Mouse (Mus musculus): ENCODE data around the gene Emb.
"Not testable (repeated sequence)": the region's sequence is repeated elsewhere in the genome, so short reads cannot be mapped to it uniquely, and the experiment has no call there.

Gene Emb

GRCm38 (mm10) chr13:117208236-117208635, at the start of gene Emb:
TSS of gene Emb (plus strand) at chr13:117208536.
- no peak for DNase-seq (ENCODE audit: low spot score in 2 of 2)

DNA sequence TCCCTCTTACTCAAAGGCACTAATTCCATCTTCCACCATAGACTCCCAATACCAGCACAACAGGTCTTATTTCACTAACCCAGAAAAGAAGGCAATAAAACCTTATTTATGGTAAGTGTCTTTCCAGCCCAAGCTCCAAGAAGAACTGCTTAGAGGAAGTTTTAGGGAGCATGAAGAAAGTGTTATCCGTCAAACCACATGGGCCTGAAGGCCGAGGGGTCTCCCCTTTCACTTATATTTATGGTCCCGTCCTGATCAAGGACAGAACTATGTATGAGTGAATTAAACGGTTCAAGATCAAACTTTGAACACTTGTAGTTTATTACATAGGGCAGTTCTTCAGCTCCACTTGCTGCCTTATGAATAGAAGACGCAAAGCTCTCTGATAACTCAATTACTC, 44.4 kb upstream of the Emb start:
- no peak for DNase-seq (ENCODE audit: low spot score in 2 of 2)

GRCm38 (mm10) chr13:117165071-117165470, 43.3 kb upstream of the Emb start:
- DNase-seq (ENCODE audit: low spot score in 2 of 2), result no peak

GRCm38 (mm10) chr13:117180912-117181311, 27.4 kb upstream of the Emb start:
- DNase-seq (ENCODE audit: low spot score in 2 of 2), result not testable (repeated sequence)

DNA sequence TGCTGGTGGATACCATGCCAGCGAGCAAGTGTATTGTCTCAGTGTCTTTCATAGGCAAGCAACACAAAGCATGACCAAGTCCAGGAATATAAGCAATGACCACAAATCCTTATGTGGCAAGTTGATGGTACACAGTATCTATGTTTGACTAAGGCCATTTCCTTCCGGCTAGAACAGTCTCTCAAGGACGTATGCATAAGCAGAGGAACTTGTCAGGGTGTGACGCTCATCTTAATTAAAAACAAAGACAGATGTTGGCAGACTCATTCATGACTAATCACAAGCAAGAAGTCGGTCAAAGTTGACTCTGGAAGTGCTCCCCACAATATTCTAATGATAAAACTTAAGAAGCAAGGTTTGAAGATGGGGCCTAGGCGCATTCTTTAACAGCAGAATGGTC, 25.0 kb upstream of the Emb start:
- DNase-seq (ENCODE audit: low spot score in 2 of 2), result no peak

DNA sequence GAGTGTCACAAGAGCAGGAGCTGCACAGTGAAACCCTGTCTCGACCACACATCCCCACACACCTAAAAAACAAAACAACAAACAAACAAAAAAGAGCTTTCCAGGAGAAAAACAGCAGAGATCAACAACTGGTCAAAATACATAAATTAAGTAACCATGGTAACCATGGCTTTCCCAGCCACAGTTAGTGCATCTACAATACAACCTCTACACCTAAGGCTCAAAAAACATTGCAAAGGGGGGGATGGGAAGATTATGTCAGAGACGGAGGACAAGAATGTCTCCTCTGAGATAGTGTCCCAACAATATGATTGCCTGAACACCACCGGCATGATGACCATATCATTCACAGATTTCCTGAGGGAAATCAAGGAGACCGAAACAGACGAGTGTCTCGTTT, 23.0 kb upstream of the Emb start:
- no peak for DNase-seq (ENCODE audit: low spot score in 2 of 2)

DNA sequence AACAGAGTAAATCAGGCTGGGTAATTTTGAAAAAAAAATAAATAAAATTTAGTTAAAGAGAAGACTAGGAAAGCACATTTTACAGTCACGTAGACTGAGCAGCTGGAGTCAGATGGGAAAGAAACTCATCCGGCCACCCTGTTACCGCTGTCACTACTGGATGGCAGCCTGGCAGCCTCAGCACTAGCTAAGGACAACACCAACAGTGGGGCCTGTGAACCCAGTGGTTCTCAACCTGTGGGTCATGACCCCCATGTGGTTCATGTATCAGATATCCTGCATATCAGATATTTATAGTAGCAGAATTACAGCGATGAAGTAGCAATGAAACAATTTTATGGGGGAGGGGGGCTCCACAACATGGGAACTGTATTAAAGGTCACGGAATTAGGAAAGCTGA, 16.2 kb upstream of the Emb start:
- DNase-seq (ENCODE audit: low spot score in 2 of 2), result no peak

- no peak for DNase-seq (ENCODE audit: low spot score in 2 of 2)
Observed at GRCm38 (mm10) chr13:117193422-117193983, 14.8 kb upstream of the Emb start.

DNA sequence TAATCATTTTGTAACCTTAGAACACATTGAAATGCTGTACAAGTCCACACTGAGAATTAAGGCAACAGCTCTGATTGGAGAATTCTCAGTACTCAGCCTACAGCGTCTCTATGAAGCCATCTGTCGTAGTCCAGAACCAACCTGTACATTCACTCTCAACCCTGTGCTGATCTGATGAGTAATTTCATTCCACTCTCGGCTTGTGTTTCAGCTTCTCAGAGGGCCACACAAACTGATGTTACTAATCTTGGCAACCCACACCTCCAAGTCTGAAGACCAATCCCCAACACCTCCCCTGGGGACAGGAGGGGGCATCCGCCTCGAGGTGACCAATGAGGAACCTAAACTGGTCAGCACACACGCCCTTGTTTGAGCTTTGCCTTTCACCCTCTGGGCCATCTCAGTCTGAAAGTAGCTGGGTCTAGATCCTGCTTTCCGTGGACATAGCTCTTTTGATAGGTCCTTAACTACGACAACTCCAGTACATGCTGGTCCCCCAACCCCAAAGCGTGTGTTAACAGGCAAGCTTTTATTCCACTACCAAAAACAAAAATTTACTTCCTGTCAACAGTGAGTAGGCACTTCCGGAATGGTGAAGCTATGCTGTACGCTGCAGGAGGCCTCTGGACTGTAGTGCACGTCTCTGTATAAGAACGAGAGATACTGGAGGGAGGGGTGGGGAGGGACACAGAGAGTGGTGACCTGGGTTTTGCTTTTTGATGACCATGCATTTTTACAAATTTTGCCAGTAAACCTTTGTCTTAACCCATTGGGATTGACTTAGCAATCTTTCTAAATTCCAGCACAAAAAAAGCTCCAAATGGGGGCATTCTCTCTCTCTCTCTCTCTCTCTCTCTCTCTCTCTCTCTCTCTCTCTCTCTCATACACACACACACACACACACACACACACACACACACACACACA, 12.5 kb upstream of the Emb start:
- no peak for DNase-seq (ENCODE audit: low spot score in 2 of 2)

GRCm38 (mm10) chr13:117197666-117198065, 10.7 kb upstream of the Emb start:
- DNase-seq (ENCODE audit: low spot score in 2 of 2), result no peak

DNA sequence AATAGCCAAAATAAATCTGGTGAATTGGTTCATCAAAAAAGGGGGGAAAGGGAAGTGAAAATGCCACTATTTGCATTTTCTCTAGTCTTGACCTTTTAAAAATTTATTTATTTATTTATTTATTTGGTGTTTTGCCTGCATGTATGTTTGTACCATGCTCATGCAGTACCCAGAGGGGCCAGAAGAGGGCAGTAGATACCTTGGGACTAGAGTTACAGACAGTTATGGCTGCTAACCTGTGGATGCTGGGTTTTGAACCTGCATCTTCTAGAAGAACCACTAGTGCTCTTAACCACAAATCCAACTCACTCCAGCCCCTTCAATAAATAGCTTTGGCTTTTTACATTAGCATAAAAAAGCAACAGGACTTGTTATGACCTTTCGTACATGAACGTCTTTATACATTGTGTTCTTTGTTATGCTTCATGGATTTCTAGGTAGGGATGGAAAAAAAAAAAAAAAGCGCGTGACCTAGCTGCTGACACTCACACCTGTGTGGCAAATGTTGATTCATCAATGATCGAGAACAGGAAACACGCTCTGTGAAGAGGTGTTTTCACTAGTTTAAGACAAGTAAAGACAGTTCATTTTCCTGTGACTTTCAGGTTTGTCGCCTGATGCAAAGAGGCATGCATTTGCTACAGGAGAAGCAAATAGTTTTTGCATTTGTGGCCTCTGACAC, 9.8 kb upstream of the Emb start:
- peak; percentile 45 to 70 for DNase-seq (ENCODE audit: low spot score in 2 of 2)

- DNase-seq (ENCODE audit: low spot score in 2 of 2), result no peak
Observed at GRCm38 (mm10) chr13:117202755-117203471, 5.4 kb upstream of the Emb start.

DNA sequence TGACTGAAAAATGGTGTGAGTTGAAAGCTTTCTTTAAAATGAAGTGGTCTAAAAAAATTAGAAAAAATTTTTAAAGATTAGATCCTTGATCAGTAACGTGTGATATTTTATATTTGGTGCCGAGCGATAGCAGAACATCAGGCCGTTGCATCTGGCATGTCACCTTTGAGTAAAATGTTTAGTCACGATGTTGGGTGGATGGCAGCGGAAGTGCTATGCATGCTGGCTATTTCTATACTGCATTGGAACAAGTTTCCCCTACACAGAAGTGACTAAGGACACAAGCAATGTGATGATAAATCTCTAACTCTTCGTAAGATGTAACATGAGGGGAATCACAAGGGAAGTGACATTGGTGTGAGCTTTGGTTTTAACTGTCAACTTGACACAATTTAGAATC, 3.7 kb upstream of the Emb start:
- DNase-seq (ENCODE audit: low spot score in 2 of 2), result no peak

- no peak for DNase-seq (ENCODE audit: low spot score in 2 of 2)
Observed at GRCm38 (mm10) chr13:117206066-117206465, 2.3 kb upstream of the Emb start.

DNA sequence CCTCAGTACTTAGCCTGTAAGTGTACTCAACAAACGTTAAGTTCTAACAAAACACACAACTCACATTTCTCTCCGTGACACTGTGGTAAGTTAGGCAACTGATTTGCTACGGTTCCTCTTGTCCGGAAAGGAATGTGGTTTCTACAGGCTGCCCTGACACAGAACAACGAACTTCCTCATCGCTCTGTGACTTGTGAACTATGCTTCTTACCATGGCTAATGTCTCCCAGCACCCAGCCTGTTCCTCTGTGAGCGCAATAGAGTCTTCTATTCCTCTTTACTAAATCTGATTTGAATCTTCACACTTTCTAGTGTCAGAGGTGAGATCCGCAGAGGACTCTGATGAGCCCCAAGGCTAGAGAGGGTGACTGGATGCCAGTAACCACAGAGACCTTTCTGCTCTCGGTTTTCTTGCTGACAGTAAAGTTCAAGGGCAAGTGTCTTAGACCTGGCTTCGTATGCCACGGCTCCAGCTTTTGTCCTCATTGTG, 3.1 kb downstream of the Emb start:
- DNase-seq (ENCODE audit: low spot score in 2 of 2), result no peak

DNA sequence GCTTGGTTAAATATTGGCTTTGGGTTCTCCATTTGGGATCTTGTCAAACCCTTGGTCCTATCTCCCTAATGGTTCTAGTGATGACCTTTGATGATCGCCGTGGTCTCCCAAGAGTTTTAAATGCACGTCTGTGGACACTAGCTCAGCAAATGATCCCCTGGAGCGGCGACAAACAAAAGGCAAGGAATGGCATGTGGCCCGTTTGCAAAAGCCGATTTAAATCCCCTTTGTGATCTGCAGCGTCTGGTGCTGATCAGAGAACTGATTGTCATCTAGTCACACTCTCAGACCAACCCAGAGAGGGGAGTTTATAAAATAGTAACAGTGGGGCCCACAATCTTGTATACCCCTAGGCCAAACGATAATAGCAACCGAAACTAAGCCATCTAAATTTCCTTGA, 7.1 kb downstream of the Emb start:
- DNase-seq (ENCODE audit: low spot score in 2 of 2), result no peak

GRCm38 (mm10) chr13:117216126-117216525, 7.8 kb downstream of the Emb start:
- DNase-seq (ENCODE audit: low spot score in 2 of 2), result no peak

- no peak for DNase-seq (ENCODE audit: low spot score in 2 of 2)
Observed at GRCm38 (mm10) chr13:117216752-117217363, 8.5 kb downstream of the Emb start.

- no peak for DNase-seq (ENCODE audit: low spot score in 2 of 2)
Observed at GRCm38 (mm10) chr13:117217621-117218020, 9.3 kb downstream of the Emb start.

- no peak for DNase-seq (ENCODE audit: low spot score in 2 of 2)
Observed at GRCm38 (mm10) chr13:117218092-117218491, 9.8 kb downstream of the Emb start.

DNA sequence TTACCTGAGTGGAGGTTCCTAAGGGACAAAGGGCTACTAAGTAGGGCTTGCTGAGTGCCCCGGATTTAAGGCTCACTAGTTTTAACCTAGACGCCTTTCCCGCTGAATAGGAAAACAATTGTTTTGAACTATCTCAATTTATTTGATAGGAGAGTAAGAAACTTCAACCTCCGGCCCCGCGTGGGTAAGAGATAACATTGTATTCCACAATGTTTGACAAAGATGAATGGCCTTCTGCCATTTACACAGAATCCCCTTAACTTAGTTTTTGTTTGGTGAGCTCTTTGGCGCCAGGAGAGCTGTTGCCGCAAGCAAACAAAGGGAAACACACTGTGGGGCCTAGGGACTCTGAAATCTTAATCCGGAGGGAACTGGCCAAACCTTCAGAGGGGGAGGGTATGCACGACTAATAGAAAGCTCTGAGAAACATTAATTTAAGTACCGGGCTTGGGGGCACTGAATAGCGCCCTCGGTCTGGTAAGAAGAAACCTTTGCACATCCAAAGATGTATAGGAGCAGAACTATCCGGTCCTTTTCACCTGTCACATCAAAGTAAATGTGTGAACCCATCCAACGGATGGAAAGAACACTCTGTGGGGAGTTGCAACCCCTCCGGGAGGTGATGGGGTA, 11.7 kb downstream of the Emb start:
- no peak for DNase-seq (ENCODE audit: low spot score in 2 of 2)
